Comparison of ENCODE assay signal across 24 mouse cellular contexts in genomic region chr3:38617217-38617616, GRCm38 (mm10).
DNase-seq lines count a peak whose midpoint lies in the region; ATAC-seq and TF ChIP-seq lines count a peak whose summit lies in the region.
"Had no signal": no experiment of that assay in that cellular context is flagged by ENCODE, and none has a peak within 500 bp of the region (broad histone marks: within the 10 kb centered on the region; RNA-seq: fewer than 3 reads in every experiment).

No protein-coding gene starts in this region.

- no peak for DNase-seq in limb, embryonic 10.5 days (ENCODE audit: low spot score)
- peak; percentile 55 for DNase-seq in urinary bladder, postnatal 14 days (ENCODE audit: low spot score)
- no peak for DNase-seq in urinary bladder, postnatal 4 days (ENCODE audit: low spot score in 2 of 2)
- peak; percentile 30 to 55 for DNase-seq in urinary bladder, postnatal 36 days (ENCODE audit: low spot score in 2 of 2)
- DNase-seq in thymus, postnatal 36 days: no peak
- DNase-seq in c-Kit-positive CD71-positive TER-119-positive erythroid progenitor cells, embryonic 14.5 days (ENCODE audit: low spot score): no peak
- DNase-seq: adrenal gland, adult 8-10 months; adrenal gland, postnatal 36 days; cerebellum, adult 11 months; cerebellum, adult 8-10 months; cerebellum, postnatal 14 days; gastrocnemius, adult 2 months; gastrocnemius, postnatal 25 days; heart, adult 18-20 months; heart, postnatal 14 days had no signal

- no peak overlapping the region for H3K9ac ChIP-seq in limb, embryonic 12.5 days (replicated peaks)
- H3K9ac ChIP-seq: embryonic facial prominence, embryonic 13.5 days; heart, embryonic 15.5 days; hindbrain, embryonic 13.5 days had no signal

- TF ChIP-seq CTCF in olfactory bulb, adult 2 months (IDR thresholded peaks at IDR 0.05; ENCODE audit: insufficient read depth, low read depth, low read length): no peak

- H3K36me3 ChIP-seq in limb, embryonic 12.5 days: no peaks in the 10 kb centered on the region
- no peaks in the 10 kb centered on the region for H3K36me3 ChIP-seq in limb, embryonic 10.5 days
- H3K36me3 ChIP-seq: embryonic facial prominence, embryonic 13.5 days; forebrain, embryonic 10.5 days; G1E; heart, embryonic 15.5 days; hindbrain, embryonic 13.5 days had no signal

- WGBS in limb, embryonic 12.5 days: 83% methylated on average over 8 of the region's 8 CpGs
- WGBS in limb, embryonic 10.5 days: 83% methylated on average over 8 of the region's 8 CpGs
- 58% methylated on average over 8 of the region's 8 CpGs for WGBS in olfactory bulb, adult 2 months

- H3K4me1 ChIP-seq in limb, embryonic 12.5 days (replicated peaks): peaks cover 9% of the 10 kb centered on the region; the same call in 1 of the 2 replicates
- H3K4me1 ChIP-seq in limb, embryonic 10.5 days: peaks cover 6% of the 10 kb centered on the region; the same call in 1 of the 2 replicates
- peaks cover 6% of the 10 kb centered on the region for H3K4me1 ChIP-seq in olfactory bulb, adult 2 months (ENCODE audit: control insufficient read depth, insufficient read depth, low read length)

- H3K27me3 ChIP-seq in limb, embryonic 12.5 days: no peaks in the 10 kb centered on the region
- no peaks in the 10 kb centered on the region for H3K27me3 ChIP-seq in limb, embryonic 10.5 days (ENCODE audit: low read depth, poor library complexity, severe bottlenecking)
- H3K27me3 ChIP-seq: embryonic facial prominence, embryonic 13.5 days; heart, embryonic 15.5 days; hindbrain, embryonic 13.5 days had no signal

- H3K27ac ChIP-seq in limb, embryonic 12.5 days: 0 out of 2 replicates have a peak overlapping the region, but pooled peaks have one; percentile 24
- no peak overlapping the region for H3K27ac ChIP-seq in limb, embryonic 10.5 days
- peak overlapping the region; percentile 4; the same call in 1 of the 2 replicates for H3K27ac ChIP-seq in olfactory bulb, adult 2 months (ENCODE audit: insufficient read depth, low read depth, low read length)
- H3K27ac ChIP-seq: forebrain, embryonic 10.5 days; gastrocnemius, adult 2 months; hindbrain, embryonic 13.5 days had no signal

- H3K9me3 ChIP-seq in limb, embryonic 12.5 days: no peaks in the 10 kb centered on the region
- no peaks in the 10 kb centered on the region for H3K9me3 ChIP-seq in limb, embryonic 10.5 days (replicated peaks)
- H3K9me3 ChIP-seq: embryonic facial prominence, embryonic 13.5 days; forebrain, embryonic 10.5 days; G1E; heart, embryonic 15.5 days; hindbrain, embryonic 13.5 days had no signal

- no peak overlapping the region for H3K4me3 ChIP-seq in limb, embryonic 12.5 days (replicated peaks)
- H3K4me3 ChIP-seq in limb, embryonic 10.5 days: no peak overlapping the region
- H3K4me3 ChIP-seq in olfactory bulb, adult 2 months (ENCODE audit: insufficient read depth, low read depth, low read length): no peak overlapping the region
- H3K4me3 ChIP-seq: embryonic facial prominence, embryonic 13.5 days; forebrain, embryonic 10.5 days; gastrocnemius, adult 2 months; heart, embryonic 15.5 days; hindbrain, embryonic 13.5 days had no signal

- ATAC-seq in limb, embryonic 12.5 days (ENCODE audit: insufficient number of reproducible peaks, insufficient read depth, low FRiP score, low TSS enrichment, low read depth): no peak
- ATAC-seq: forebrain, embryonic 14.5 days had no signal

- no peak for TF ChIP-seq POLR2A in olfactory bulb, adult 2 months (IDR thresholded peaks at IDR 0.05; ENCODE audit: insufficient read depth, low read depth, low read length)

- H3K4me2 ChIP-seq in limb, embryonic 12.5 days: no peak overlapping the region
- H3K4me2 ChIP-seq: embryonic facial prominence, embryonic 13.5 days; heart, embryonic 11.5 days; hindbrain, embryonic 13.5 days had no signal

Comparison
In these comparisons a context has a peak if more than half of its experiments do, and no peak if none do; other contexts are left out.
1. DNase-seq: peak in urinary bladder, postnatal 14 days (single experiment) and urinary bladder, postnatal 36 days (2 of 2); none in limb, embryonic 10.5 days (single experiment), urinary bladder, postnatal 4 days (0 of 2), thymus, postnatal 36 days (0 of 2) and c-Kit-positive CD71-positive TER-119-positive erythroid progenitor cells, embryonic 14.5 days (single experiment).